Mouse (Mus musculus): Measurements from ENCODE around the gene C1qbp.
A peak's percentile ranks its signal among the peaks of the same experiment; 100 is the strongest.

The C1qbp gene

GRCm38 (mm10) chr11:70972586-70972985 is 10.2 kb downstream of the C1qbp start:
- DNase-seq: no peak

- peak; percentile 11 for DNase-seq
Observed at GRCm38 (mm10) chr11:70970560-70971540, 12.0 kb downstream of the C1qbp start.

GRCm38 (mm10) chr11:70969821-70970559 is 12.8 kb downstream of the C1qbp start, which contains the start of the genes Nup88 and Rpain:
Gene Nup88, minus strand, starts transcription at chr11:70969973.
Gene Rpain, plus strand, starts transcription at chr11:70970213.
- peak; percentile 93 for DNase-seq

GRCm38 (mm10) chr11:70969271-70969794 is 13.5 kb downstream of the C1qbp start:
- DNase-seq: no peak

GRCm38 (mm10) chr11:70964222-70964907 is 18.5 kb downstream of the C1qbp start:
- DNase-seq: no peak

GRCm38 (mm10) chr11:70960786-70961554 is 21.9 kb downstream of the C1qbp start:
- DNase-seq: no peak

GRCm38 (mm10) chr11:70954711-70955110 is 28.1 kb downstream of the C1qbp start:
- no peak for DNase-seq

GRCm38 (mm10) chr11:70944935-70945817 is 37.6 kb downstream of the C1qbp start:
- no peak for DNase-seq

GRCm38 (mm10) chr11:70943651-70944050 is 39.2 kb downstream of the C1qbp start:
- DNase-seq: no peak

- no peak for DNase-seq
Observed at GRCm38 (mm10) chr11:70942596-70942995, 40.2 kb downstream of the C1qbp start.

- no peak for DNase-seq
Observed at GRCm38 (mm10) chr11:70935316-70935715, 47.5 kb downstream of the C1qbp start.

- DNase-seq: no peak
Observed at GRCm38 (mm10) chr11:70931461-70931860, 51.4 kb downstream of the C1qbp start.

All from thymus, postnatal 14 days (tissue).